Mouse (Mus musculus) CH12.LX (cell line): ENCODE data around the gene Ccdc144b.

Source experiments
- BHLHE40 ChIP-seq: IDR thresholded peaks from 2 replicates; pipeline ENCODE4 v1.6.1; 2011; ENCODE audit warnings: mild to moderate bottlenecking, low read depth, low read length, improper control_type of control experiment
- IRF4 ChIP-seq: IDR thresholded peaks from 2 replicates; pipeline ENCODE4 v1.6.1; 2014; ENCODE audit warnings: low read depth, mild to moderate bottlenecking, inconsistent platforms, low read length, improper control_type of control experiment
- POLR2A ChIP-seq: IDR thresholded peaks from 2 replicates; pipeline ENCODE4 v1.6.1; 2011; ENCODE audit warnings: low read depth, mild to moderate bottlenecking, improper control_type of control experiment, low read length
- RCOR1 ChIP-seq: conservative IDR thresholded peaks from 2 replicates; pipeline ENCODE4 v1.6.1; 2012; ENCODE audit warnings: low read depth, mild to moderate bottlenecking, inconsistent platforms, low read length, improper control_type of control experiment
- SIN3A ChIP-seq: IDR thresholded peaks from 2 replicates; pipeline ENCODE4 v1.6.1; 2012; ENCODE audit warnings: low read length, improper control_type of control experiment, inconsistent platforms

- TF ChIP-seq IRF4 (no peak), RCOR1 (no peak), BHLHE40 (no peak), SIN3A (no peak), POLR2A (no peak)
These were observed 82.2 kb downstream of the Ccdc144b start for GRCm38 (mm10) chr3:35971149-35971548.
